Mouse (Mus musculus): ENCODE data around the gene Dennd2d. TPM values are rescaled to one million over a fixed set of nuclear protein-coding genes. Genes with fewer than 3 reads are reported as not detected.

The Dennd2d gene
- total RNA-seq, 1 experiment from 2014 or later, result 41.4 TPM

GRCm38 (mm10) chr3:106548971-106549370 lies 66.8 kb downstream of the Dennd2d start:
- ATAC-seq (replicated peaks in 1 of 2; ENCODE audit: insufficient read depth in 1 of 2, low FRiP score in 2 of 2, low TSS enrichment in 1 of 2, low read depth in 1 of 2, poor library complexity in 2 of 2, severe bottlenecking in 2 of 2), result no peak

Other genes starting within 250 kb of the Dennd2d start
- gene Chil6, start 76.2 kb upstream of the Dennd2d start, total RNA-seq (2017), result not detected in 2 replicates
- gene Dram2, start 65.4 kb downstream of the Dennd2d start, total RNA-seq (2017), result 21.7 and 28.5 TPM in 2 replicates
- gene Cept1, start 65.4 kb downstream of the Dennd2d start, total RNA-seq (2017), result 48.1 and 48.2 TPM in 2 replicates
- 31.7 and 62.0 TPM in 2 replicates for gene Lrif1, start 202.6 kb downstream of the Dennd2d start, total RNA-seq (2017)

Measured in hematopoietic stem cell, adult 5-6 weeks (primary cell).